Mouse (Mus musculus): ENCODE data around the gene C1qtnf4.
A peak's percentile ranks its signal among the peaks of the same experiment; 100 is the strongest.

Gene C1qtnf4

GRCm38 (mm10) chr2:90911668-90912067, 26.0 kb downstream of the C1qtnf4 start:
- peaks cover 11% of the 10 kb centered on the region for H3K4me1 ChIP-seq (replicated peaks; ENCODE audit: low read depth, low read length)
- no peaks in the 10 kb centered on the region for H3K9me3 ChIP-seq (ENCODE audit: low read length)
- H3K4me3 ChIP-seq (replicated peaks; ENCODE audit: low read length) = no peak overlapping the region
- no peak for TF ChIP-seq POU5F1 (IDR thresholded peaks at IDR 0.05; ENCODE audit: borderline replicate concordance, low read length)
- no peak for TF ChIP-seq NANOG (IDR thresholded peaks at IDR 0.05; ENCODE audit: borderline replicate concordance, low read length)
- no peak for TF ChIP-seq CTCF (conservative IDR thresholded peaks at IDR 0.05; ENCODE audit: low read length)
- H3K27me3 ChIP-seq (ENCODE audit: insufficient read depth, low read length) = no peaks in the 10 kb centered on the region
- H3K36me3 ChIP-seq (ENCODE audit: insufficient read depth, low read length) = peaks cover 80% of the 10 kb centered on the region

- H3K4me1 ChIP-seq (replicated peaks; ENCODE audit: low read depth, low read length) = peaks cover 24% of the 10 kb centered on the region
- H3K4me3 ChIP-seq (replicated peaks; ENCODE audit: low read length) = no peak overlapping the region
- TF ChIP-seq POU5F1 (IDR thresholded peaks at IDR 0.05; ENCODE audit: borderline replicate concordance, low read length) = no peak
- TF ChIP-seq NANOG (IDR thresholded peaks at IDR 0.05; ENCODE audit: borderline replicate concordance, low read length) = no peak
- no peak for TF ChIP-seq CTCF (conservative IDR thresholded peaks at IDR 0.05; ENCODE audit: low read length)
- no peaks in the 10 kb centered on the region for H3K27me3 ChIP-seq (ENCODE audit: insufficient read depth, low read length)
- H3K36me3 ChIP-seq (ENCODE audit: insufficient read depth, low read length) = peaks cover 61% of the 10 kb centered on the region
- no peaks in the 10 kb centered on the region for H3K9me3 ChIP-seq (ENCODE audit: low read length)
These were observed 28.0 kb downstream of the C1qtnf4 start for GRCm38 (mm10) chr2:90913671-90914070.

- TF ChIP-seq NANOG (IDR thresholded peaks at IDR 0.05; ENCODE audit: borderline replicate concordance, low read length) (no peak), POU5F1 (IDR thresholded peaks at IDR 0.05; ENCODE audit: borderline replicate concordance, low read length) (no peak), CTCF (conservative IDR thresholded peaks at IDR 0.05; ENCODE audit: low read length) (no peak)
- peaks cover 43% of the 10 kb centered on the region for H3K36me3 ChIP-seq (ENCODE audit: insufficient read depth, low read length)
- no peaks in the 10 kb centered on the region for H3K9me3 ChIP-seq (ENCODE audit: low read length)
- no peak overlapping the region for H3K4me3 ChIP-seq (replicated peaks; ENCODE audit: low read length)
- 0 out of 2 replicates have a peak, but pooled peaks cover 4% of the 10 kb centered on the region for H3K27me3 ChIP-seq (ENCODE audit: insufficient read depth, low read length)
- H3K4me1 ChIP-seq (replicated peaks; ENCODE audit: low read depth, low read length) = peaks cover 24% of the 10 kb centered on the region
These were observed 29.9 kb downstream of the C1qtnf4 start for GRCm38 (mm10) chr2:90915516-90915915.

- Histone ChIP-seq H3K4me1 (replicated peaks; ENCODE audit: low read depth, low read length) (peaks cover 24% of the 10 kb centered on the region), H3K9me3 (ENCODE audit: low read length) (no peaks in the 10 kb centered on the region), H3K36me3 (ENCODE audit: insufficient read depth, low read length) (peaks cover 31% of the 10 kb centered on the region), H3K4me3 (replicated peaks; ENCODE audit: low read length) (peak overlapping the region; percentile 83), H3K27me3 (ENCODE audit: insufficient read depth, low read length) (0 out of 2 replicates have a peak, but pooled peaks cover 4% of the 10 kb centered on the region)
- TF ChIP-seq POU5F1 (IDR thresholded peaks at IDR 0.05; ENCODE audit: borderline replicate concordance, low read length) (no peak), CTCF (conservative IDR thresholded peaks at IDR 0.05; ENCODE audit: low read length) (no peak), NANOG (IDR thresholded peaks at IDR 0.05; ENCODE audit: borderline replicate concordance, low read length) (no peak)
These were observed 31.0 kb downstream of the C1qtnf4 start for GRCm38 (mm10) chr2:90916560-90917232.

GRCm38 (mm10) chr2:90917233-90917998, 31.8 kb downstream of the C1qtnf4 start:
- peak overlapping the region; percentile 83 for H3K4me3 ChIP-seq (replicated peaks; ENCODE audit: low read length)
- H3K9me3 ChIP-seq (ENCODE audit: low read length) = no peaks in the 10 kb centered on the region
- 0 out of 2 replicates have a peak, but pooled peaks cover 4% of the 10 kb centered on the region for H3K27me3 ChIP-seq (ENCODE audit: insufficient read depth, low read length)
- TF ChIP-seq POU5F1 (IDR thresholded peaks at IDR 0.05; ENCODE audit: borderline replicate concordance, low read length) = no peak
- TF ChIP-seq NANOG (IDR thresholded peaks at IDR 0.05; ENCODE audit: borderline replicate concordance, low read length) = no peak
- no peak for TF ChIP-seq CTCF (conservative IDR thresholded peaks at IDR 0.05; ENCODE audit: low read length)
- peaks cover 24% of the 10 kb centered on the region for H3K4me1 ChIP-seq (replicated peaks; ENCODE audit: low read depth, low read length)
- H3K36me3 ChIP-seq (ENCODE audit: insufficient read depth, low read length) = peaks cover 26% of the 10 kb centered on the region

GRCm38 (mm10) chr2:90917999-90918698, 32.5 kb downstream of the C1qtnf4 start:
- H3K27me3 ChIP-seq (ENCODE audit: insufficient read depth, low read length) = 0 out of 2 replicates have a peak, but pooled peaks cover 4% of the 10 kb centered on the region
- H3K36me3 ChIP-seq (ENCODE audit: insufficient read depth, low read length) = peaks cover 19% of the 10 kb centered on the region
- peaks cover 24% of the 10 kb centered on the region for H3K4me1 ChIP-seq (replicated peaks; ENCODE audit: low read depth, low read length)
- TF ChIP-seq NANOG (IDR thresholded peaks at IDR 0.05; ENCODE audit: borderline replicate concordance, low read length) (no peak), POU5F1 (IDR thresholded peaks at IDR 0.05; ENCODE audit: borderline replicate concordance, low read length) (no peak), CTCF (conservative IDR thresholded peaks at IDR 0.05; ENCODE audit: low read length) (no peak)
- no peaks in the 10 kb centered on the region for H3K9me3 ChIP-seq (ENCODE audit: low read length)
- H3K4me3 ChIP-seq (replicated peaks; ENCODE audit: low read length) = peak overlapping the region; percentile 83

- peaks cover 12% of the 10 kb centered on the region; the same call in 1 of the 2 replicates for H3K27me3 ChIP-seq (ENCODE audit: insufficient read depth, low read length)
- peaks cover 18% of the 10 kb centered on the region for H3K4me1 ChIP-seq (replicated peaks; ENCODE audit: low read depth, low read length)
- H3K4me3 ChIP-seq (replicated peaks; ENCODE audit: low read length) = no peak overlapping the region
- H3K36me3 ChIP-seq (ENCODE audit: insufficient read depth, low read length) = no peaks in the 10 kb centered on the region
- TF ChIP-seq CTCF (conservative IDR thresholded peaks at IDR 0.05; ENCODE audit: low read length) = no peak
- no peak for TF ChIP-seq NANOG (IDR thresholded peaks at IDR 0.05; ENCODE audit: borderline replicate concordance, low read length)
- no peak for TF ChIP-seq POU5F1 (IDR thresholded peaks at IDR 0.05; ENCODE audit: borderline replicate concordance, low read length)
- H3K9me3 ChIP-seq (ENCODE audit: low read length) = no peaks in the 10 kb centered on the region
These were observed 35.5 kb downstream of the C1qtnf4 start for GRCm38 (mm10) chr2:90921178-90921577.

- TF ChIP-seq NANOG (IDR thresholded peaks at IDR 0.05; ENCODE audit: borderline replicate concordance, low read length) = no peak
- no peak for TF ChIP-seq CTCF (conservative IDR thresholded peaks at IDR 0.05; ENCODE audit: low read length)
- no peak overlapping the region for H3K4me3 ChIP-seq (replicated peaks; ENCODE audit: low read length)
- peaks cover 12% of the 10 kb centered on the region; the same call in 1 of the 2 replicates for H3K27me3 ChIP-seq (ENCODE audit: insufficient read depth, low read length)
- no peaks in the 10 kb centered on the region for H3K36me3 ChIP-seq (ENCODE audit: insufficient read depth, low read length)
- H3K4me1 ChIP-seq (replicated peaks; ENCODE audit: low read depth, low read length) = peaks cover 8% of the 10 kb centered on the region
- H3K9me3 ChIP-seq (ENCODE audit: low read length) = no peaks in the 10 kb centered on the region
These were observed 37.0 kb downstream of the C1qtnf4 start for GRCm38 (mm10) chr2:90922636-90923035.

All from E14TG2a.4 (cell line).